Mouse (Mus musculus) liver, embryonic 14.5 days (tissue): ENCODE data around the gene Nyap2. TPM values are rescaled to one million over a fixed set of nuclear protein-coding genes. Genes with fewer than 3 reads are reported as not detected.

Source experiments
- ATAC-seq: fragments of 200-750 bp; cut with Nextera tagmentation; 2 replicates; pipeline ENCODE4 v1.8.0; 2017; ENCODE audit warnings: moderate number of reproducible peaks, mild to moderate bottlenecking, moderate library complexity; ENCODE audit not compliant: insufficient read depth
- DNase-seq, 3 experiments: peaks; one replicate each; pipeline ENCODE4 v3.0.0-alpha.2; 2012 to 2013; ENCODE audit warnings: low read depth in 3 of 3, low spot score in 3 of 3
- H3K27ac ChIP-seq: fragments of 300-500 bp; sonication (generic); 2 replicates; pipeline ENCODE4 v1.5.1; 2014; ENCODE audit warnings: moderate library complexity, mild to moderate bottlenecking, control low read depth, inconsistent platforms
- H3K27me3 ChIP-seq: fragments of 300-500 bp; sonication (generic); 2 replicates; pipeline ENCODE4 v1.6.1; 2014; ENCODE audit warnings: mild to moderate bottlenecking, low read length, moderate library complexity; ENCODE audit not compliant: control insufficient read depth, insufficient read depth
- H3K36me3 ChIP-seq: fragments of 300-500 bp; sonication (generic); replicated peaks from 2 replicates; pipeline ENCODE4 v1.6.1; 2014; ENCODE audit warnings: low read depth; ENCODE audit not compliant: control insufficient read depth, insufficient read depth
- H3K4me1 ChIP-seq, 2 experiments: fragments of 200-500 bp in 1 of 2; fragments of 300-500 bp in 1 of 2; sonication (generic) in 1 of 2; replicated peaks; 2 replicates each; pipeline ENCODE4 v1.6.1; 2012 to 2014; ENCODE audit warnings: antibody characterized with exemption in 1 of 2, inconsistent platforms in 1 of 2, low read length in 1 of 2; ENCODE audit not compliant: control insufficient read depth in 2 of 2, insufficient read depth in 2 of 2
- H3K4me2 ChIP-seq: fragments of 300-500 bp; sonication (generic); 2 replicates; pipeline ENCODE4 v1.6.1; 2014; ENCODE audit warnings: low read depth, mild to moderate bottlenecking, control low read depth, moderate library complexity
- H3K4me3 ChIP-seq, 2 experiments: fragments of 200-500 bp in 1 of 2; fragments of 300-500 bp in 1 of 2; sonication (generic) in 1 of 2; 2 replicates each; pipeline ENCODE4 v1.5.1; 2012 to 2014; ENCODE audit warnings: low read depth in 2 of 2, low read length in 2 of 2, mild to moderate bottlenecking in 2 of 2, control low read depth in 1 of 2, inconsistent platforms in 1 of 2, moderate library complexity in 1 of 2; ENCODE audit not compliant: insufficient read depth in 1 of 2
- H3K9ac ChIP-seq: fragments of 300-500 bp; sonication (generic); replicated peaks from 2 replicates; pipeline ENCODE4 v1.6.1; 2014; ENCODE audit warnings: mild to moderate bottlenecking, control low read depth, moderate library complexity
- H3K9me3 ChIP-seq: fragments of 300-500 bp; sonication (generic); 2 replicates; pipeline ENCODE4 v1.6.1; 2016; ENCODE audit warnings: low read length, mixed read lengths; ENCODE audit not compliant: control insufficient read depth
- CTCF ChIP-seq: IDR thresholded peaks from 2 replicates; pipeline ENCODE4 v1.5.1; 2016; ENCODE audit warnings: antibody characterized with exemption, low read depth, control low read depth
- EP300 ChIP-seq: IDR thresholded peaks from 2 replicates; pipeline ENCODE4 v1.6.1; 2016; ENCODE audit warnings: antibody characterized with exemption, low read depth
- WGBS: fragments of 180-500 bp; shearing (Covaris S2); extraction: QIAGEN DNeasy Blood & Tissue Kit; methylation state at CpG from one replicate; pipeline ENCODE4 v1.1.7; 2014; ENCODE audit not compliant: insufficient replicate concordance; 5-methylcytosine and 5-hydroxymethylcytosine counted together
- polyA plus RNA-seq, 2 experiments: library from polyadenylated mRNA; depleted of rRNA in 1 of 2; stranded (reverse) in 1 of 2; unstranded in 1 of 2; fragments of >200 nt; fragmentation: Nextera tagmentation in 1 of 2; extraction: Ambion mirVana in 1 of 2; gene quantifications; 2 replicates each; pipeline versions ENCODE4 v1.2.1 to v1.2.3; 2012 to 2014

Nyap2 gene
- polyA plus RNA-seq, 2 experiments: not detected

DNA sequence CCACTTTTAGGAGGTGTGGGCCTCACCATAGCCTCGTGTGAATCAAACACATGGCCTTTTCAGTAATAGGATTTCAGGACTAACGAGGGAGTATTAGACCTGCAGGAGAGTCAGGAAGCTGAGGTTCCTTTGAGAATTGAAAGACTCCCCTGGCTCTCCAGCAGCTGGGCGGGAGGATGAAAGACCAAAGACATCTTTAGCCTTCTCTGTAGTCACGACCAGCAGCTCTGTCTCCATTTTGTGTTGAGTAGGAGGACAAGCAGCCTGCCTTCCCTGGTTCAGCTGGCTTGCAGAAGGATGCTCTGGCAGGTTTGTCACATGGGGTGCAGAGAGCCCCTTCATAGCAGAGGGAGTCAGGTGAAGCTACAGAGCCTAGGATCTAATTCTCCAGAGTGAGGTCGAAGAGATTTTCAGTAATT is 240.3 kb downstream of the Nyap2 start:
- TF ChIP-seq CTCF (no peak), EP300 (no peak)
- Histone ChIP-seq H3K4me3 (no peak overlapping the region), H3K27me3 (no peaks in the 10 kb centered on the region), H3K36me3 (no peaks in the 10 kb centered on the region), H3K9me3 (no peaks in the 10 kb centered on the region), H3K27ac (no peak overlapping the region), H3K4me2 (no peak overlapping the region), H3K4me1 (no peaks in the 10 kb centered on the region), H3K9ac (no peak overlapping the region)
- ATAC-seq (no peak), DNase-seq (no peak)
- WGBS: 41% methylated on average over 5 of the region's 5 CpGs

DNA sequence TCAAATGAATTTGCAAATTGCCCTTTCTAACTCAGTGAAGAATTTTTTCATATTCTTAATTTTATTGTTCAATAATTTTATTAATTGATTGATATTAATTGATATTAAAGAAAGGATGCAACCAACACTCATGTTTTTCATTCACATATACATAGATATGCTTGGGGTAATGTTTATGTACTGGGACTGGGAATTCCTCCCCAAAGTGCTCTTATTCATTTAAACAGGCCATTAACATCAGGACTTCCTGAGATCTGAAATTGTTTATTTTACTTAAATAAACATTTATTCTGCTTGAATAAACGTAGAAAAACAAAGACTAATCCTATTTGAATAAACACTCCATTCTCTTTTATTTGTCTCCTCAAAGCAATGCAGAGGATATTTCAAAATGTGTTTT is 311.0 kb downstream of the Nyap2 start:
- 9% methylated on average over 1 of the region's 1 CpGs for WGBS
- Histone ChIP-seq H3K27me3 (no peaks in the 10 kb centered on the region), H3K27ac (no peak overlapping the region), H3K9me3 (no peaks in the 10 kb centered on the region), H3K36me3 (no peaks in the 10 kb centered on the region), H3K4me2 (no peak overlapping the region), H3K4me3 (no peak overlapping the region), H3K9ac (no peak overlapping the region), H3K4me1 (no peaks in the 10 kb centered on the region)
- ATAC-seq (no peak), DNase-seq (no peak)
- TF ChIP-seq CTCF (no peak), EP300 (no peak)
